Mouse (Mus musculus) left cerebral cortex, adult 8-10 months (tissue): Measurements from ENCODE around the gene Pfkp. TPM values are rescaled to one million over a fixed set of nuclear protein-coding genes. Genes with fewer than 3 reads are reported as not detected.

Source experiments
- DNase-seq, 2 experiments: peaks; one replicate each; pipeline ENCODE4 v3.0.0; 2022; ENCODE audit warnings: low spot score in 2 of 2
- total RNA-seq, 4 experiments: library from RNA; stranded (reverse); gene quantifications; 2 replicates each; pipeline ENCODE4 v1.2.4; 2022

Gene Pfkp
- total RNA-seq = 100 to 1,000 TPM; 296 to 305 (median 299) TPM

DNA sequence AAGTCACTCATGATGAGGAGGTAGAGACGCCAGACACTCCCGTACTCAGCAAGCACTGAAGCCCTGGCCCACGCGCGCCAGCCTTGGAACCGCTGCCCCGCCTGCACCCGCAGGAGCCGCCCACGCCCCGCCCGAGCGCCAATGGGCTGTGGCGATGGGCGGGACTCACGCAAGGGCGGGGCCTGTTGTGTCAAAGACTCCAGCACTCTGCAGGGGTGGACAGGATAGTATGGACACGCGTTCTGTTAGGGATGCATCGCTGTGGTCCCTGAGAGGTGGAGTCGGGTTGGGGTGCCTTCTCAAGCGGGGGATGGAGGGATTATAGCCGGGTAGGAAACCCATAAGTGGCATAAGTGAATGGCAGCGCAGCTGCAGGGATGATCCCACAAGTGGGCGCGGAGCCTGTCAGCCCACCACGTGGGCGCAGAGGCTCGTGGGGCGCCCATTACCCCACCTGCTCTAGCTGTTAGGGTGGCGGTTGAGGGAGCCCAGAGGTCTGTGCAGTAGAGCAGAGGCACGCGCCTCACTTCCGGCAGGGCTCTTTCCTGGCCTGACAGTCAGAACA lies at the start of gene Pfkp:
Gene Pfkp, minus strand, starts transcription at position 109 of the 565 bp plus-strand sequence.
- peak; percentile 92 to 96 for DNase-seq

DNA sequence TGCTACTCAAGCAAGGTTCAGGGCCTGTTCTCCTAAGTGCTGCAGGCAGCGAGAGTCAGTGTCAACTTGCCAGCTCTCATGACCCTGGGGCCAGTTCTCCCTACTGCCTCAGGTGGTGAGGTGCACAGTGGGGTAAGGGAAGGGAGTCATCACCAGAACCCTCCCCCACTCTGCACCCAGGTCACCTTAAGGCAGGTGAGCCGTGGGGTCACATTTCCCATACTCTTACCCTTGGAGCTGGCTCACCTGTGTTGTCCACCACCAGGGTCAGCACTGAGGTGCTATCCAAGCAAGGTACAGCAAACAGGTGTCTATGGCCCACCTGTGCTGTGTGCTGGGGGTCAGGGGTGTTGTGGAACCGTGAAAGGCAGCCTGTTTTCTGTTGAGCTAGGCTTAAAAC lies 42.0 kb upstream of the Pfkp start:
- DNase-seq = no peak

DNA sequence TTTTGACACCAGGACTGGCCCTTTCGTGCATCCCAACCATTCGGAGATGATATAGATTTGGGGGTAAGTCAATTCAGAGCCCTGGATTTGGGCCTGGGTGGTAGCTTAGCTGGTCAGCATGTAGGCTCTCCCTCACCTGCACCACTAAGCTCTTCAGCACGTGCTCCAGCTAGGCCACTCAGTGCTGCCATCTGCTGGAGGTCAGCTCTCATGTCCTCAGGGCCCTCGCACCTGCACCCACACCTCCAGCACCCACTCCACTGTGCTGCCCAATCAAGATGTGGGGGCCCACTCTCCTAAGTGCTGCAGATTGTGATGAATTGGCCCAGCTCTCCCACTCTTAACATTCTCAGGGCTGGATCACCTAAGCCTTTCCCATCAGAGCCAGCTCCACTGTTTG lies 41.4 kb upstream of the Pfkp start:
- no peak for DNase-seq

DNA sequence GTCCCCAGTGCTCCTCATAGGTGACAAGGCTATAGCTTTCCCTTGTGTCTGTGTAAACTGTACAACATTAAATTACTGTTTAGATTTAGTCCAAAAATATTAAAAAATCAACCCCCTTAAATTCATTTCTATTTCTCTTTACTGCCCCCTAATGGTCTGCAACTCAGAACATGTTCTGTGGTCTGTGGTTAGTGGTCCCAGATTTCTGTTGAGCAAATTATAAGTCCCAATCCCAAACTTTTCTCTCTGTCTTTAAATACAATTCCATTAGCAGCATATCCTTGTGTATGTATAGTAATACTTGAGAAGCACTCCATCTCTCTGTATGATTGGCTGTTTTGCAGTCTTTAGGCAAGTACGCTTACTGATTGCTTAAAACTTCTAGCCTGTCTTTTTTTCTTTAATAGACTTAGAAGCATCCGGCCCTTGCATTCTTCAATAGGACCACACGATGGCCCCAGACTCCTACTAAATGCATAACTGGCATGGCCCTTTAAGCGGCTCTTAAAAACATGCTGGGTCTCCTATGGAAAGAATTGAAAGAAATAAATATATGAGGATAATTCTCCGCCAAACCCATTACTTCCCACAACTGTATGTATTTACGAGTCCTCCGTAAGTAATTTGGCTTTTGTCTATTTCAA lies 40.3 kb upstream of the Pfkp start:
- DNase-seq = no peak

DNA sequence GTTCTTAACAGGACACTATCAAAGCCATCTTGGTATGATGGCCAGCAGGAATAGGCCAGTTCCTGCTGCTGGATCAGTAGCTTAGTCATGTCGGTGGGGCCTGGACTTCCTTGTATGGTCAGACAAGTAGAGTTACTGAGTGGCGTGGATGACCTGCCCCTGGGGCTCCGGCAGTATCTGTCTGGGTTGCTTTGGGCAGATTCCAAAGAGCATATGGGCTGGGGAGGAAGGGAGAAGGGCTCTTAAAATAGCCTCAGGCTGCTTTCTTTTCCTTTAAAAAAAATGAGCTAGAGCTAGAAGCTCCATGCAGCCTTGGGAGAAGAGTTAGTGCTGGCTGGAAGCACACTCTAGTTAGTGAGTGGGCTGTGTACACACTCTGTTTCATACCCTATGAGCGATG lies 18.3 kb upstream of the Pfkp start:
- DNase-seq = peak in 1 of 2 experiments; percentile 56

DNA sequence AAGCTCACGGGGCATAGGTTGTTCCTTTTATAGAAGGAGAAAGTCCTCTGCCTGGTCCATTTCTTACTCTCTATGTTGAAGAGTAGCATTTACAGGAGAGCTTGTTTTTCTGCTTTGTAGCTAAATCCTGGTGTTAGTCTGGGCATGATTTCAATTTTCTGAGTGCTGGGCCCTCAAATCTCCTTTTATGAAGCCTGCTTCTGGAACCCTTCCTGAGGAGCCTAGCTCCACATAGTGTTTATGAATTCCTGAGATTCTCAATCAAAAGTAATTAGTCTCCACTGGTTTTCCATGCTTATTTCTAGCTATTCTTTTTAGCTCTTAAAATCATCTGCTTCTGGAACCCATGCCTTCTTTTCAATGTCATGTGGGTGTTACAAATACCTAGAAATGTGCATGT lies 16.9 kb upstream of the Pfkp start:
- no peak for DNase-seq

DNA sequence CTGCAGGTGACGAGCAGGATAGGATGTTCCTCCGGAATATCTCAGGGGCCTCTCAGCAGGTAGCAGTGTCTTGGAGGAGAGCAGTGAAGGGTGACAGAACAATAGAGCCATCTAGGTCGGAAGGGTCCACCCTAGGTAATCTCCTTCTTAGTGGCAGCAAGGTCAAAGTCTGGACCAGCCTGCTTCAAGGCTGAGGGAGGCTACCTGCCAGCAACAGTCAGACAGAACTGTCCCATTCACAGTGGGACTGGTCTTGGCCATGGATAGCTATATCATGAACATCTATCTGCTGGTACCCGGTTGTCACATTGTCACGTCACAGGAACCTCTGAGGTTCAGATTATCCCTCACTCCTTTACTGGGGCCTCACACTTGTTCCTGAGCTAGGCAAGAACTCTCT lies 15.6 kb upstream of the Pfkp start:
- no peak for DNase-seq

DNA sequence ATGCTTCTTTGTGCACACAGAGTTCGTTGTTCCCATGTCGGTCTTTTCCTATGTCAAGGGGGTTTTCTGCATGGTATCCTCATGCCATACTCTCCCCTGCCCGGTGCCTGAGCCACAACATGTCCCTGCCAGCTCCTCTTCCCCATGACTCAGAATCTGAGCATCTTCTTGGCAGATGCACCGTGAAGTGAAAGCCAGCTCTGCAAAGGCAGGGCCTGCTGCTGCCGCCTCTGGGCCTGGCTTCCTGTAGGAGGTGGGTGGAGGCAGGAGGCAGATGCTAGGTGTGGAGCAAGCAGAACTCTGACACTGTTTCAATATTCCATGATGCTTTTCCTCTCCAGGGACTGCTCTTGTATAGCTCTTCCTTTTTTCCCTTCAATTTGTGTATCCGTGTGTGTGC lies 10.7 kb upstream of the Pfkp start:
- peak in 1 of 2 experiments; percentile 91 for DNase-seq

DNA sequence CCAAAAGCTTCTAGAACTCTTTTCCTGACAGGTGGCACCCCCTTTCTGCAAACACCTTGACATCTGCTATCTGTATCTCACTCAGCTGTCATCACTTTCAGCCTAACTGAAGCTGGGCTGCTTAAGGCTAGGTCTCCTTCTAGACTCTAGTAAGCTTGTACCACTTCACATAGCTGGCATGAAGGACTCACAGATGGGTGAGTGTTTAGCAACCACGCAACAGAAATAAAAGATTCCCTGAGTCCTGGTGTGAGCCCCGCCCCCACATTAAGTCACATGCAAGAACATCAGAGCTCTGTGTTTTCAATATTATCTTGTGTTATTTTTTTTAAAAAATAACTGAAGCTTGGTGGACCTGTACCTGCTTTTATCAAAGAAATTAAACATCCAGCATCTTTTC lies 8.7 kb upstream of the Pfkp start:
- peak in 1 of 2 experiments; percentile 72 for DNase-seq

DNA sequence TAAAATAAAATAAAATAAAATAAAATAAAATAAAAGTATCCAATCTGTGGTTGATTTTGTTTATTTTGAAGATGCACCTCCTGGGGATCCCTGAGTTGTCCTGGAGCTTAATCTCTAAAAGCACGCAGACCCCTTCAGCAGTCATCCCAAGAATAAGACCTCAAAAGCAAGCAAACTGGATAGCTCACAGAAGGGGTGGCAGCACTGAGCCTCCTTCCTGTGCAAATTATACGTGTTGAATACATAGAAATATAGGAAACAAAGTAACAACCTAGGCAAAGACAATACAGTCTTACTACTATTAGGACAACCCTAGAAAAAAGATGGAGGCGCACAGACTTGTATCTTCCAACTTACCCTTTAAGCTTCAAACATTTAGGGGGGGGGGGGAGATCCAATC lies 965 bp upstream of the Pfkp start:
- no peak for DNase-seq

DNA sequence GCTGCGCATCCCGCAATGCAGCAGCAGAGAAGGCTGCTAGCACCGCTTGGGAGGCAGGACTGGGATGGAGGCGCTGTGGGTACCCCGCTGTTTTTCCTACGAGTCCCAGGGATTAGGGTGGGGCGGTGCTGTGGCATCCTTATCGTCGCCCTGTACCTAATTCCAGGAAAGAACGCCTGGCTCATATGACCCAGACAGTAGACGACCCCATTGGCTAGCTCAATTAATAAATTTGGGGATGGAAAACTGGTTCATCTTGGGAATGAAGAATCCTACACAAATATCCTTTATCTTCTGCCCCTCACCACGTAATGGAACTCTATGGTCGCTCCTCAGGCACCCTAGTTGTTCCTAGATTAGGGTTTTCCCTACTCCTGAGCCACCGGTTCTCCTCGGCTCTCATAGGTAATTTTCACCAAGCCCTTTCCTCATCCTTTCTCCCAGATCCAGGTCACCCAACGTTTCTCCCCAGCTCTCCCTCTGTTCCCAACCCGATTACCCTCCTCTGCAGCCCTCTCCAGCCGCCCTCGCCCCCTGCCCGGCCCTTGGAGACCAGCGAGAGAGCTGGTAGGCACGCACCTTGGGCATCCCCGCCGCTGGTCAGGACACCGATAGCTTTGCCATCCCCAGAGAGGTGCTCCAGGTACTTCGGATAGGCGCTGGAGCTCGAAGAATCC lies 447 bp downstream of the Pfkp start:
- DNase-seq = no peak

DNA sequence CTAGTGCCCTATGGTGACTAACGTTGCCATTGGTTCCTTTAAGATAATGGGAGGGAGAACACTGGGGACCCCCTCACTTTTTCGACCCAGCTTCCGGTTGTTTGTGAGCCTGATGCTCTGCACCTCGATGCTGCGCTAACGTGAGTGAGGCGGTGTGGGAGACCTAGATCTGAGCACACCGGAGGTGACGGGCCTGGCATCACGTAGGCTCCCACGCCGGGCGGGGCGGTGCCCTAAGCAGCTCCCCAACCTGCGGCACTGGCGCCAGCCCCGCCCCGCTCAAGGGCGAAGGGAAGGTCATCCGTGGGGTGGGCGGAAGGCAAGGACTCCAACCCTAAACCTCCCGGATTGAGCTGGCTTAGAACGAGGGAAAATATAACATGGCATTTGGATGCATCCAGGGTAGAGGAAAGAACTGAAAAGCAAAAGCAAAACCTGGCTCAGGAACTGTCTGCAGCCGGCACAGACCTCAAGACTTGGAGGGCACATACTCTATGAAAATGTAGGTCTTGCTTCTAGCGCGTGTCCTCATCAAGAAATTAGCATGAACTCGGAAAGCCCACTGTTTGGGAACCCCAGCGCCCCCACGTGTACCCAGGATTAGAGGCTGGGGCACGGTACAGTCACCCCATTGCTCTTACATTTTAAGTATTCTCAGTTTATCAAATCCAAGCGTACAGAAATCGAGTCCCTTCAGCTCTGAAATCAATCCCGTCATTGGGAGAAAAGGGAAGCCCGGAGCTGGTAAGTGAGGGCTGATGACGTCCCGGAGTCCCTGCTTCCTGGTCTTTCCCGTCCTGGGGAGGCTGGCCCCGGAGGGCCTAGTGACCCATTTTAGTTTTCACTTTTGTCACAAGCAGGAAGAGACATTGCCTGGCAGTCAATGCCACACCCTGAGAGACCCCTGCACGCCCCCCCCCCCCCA lies 1.2 kb downstream of the Pfkp start:
- peak; percentile 48 to 74 for DNase-seq

DNA sequence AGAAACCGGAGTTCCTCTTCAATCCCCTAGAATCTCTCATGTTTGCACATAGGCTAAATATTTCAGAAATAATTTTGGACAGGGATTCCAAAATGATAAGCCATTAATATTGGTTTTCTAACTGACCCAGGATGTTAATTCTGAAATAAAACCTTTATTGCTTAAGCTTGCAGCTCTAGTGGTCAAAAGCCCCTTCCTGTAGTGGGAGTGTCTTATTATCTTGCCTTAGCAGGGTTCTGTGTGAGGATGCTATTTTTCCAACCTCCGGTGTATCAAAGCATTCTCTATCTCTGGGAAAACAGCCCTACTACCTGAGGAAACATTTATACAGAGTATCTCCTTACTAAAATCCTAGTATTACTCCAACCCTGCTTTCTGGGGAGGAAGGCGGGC lies 1.9 kb downstream of the Pfkp start:
- no peak for DNase-seq

DNA sequence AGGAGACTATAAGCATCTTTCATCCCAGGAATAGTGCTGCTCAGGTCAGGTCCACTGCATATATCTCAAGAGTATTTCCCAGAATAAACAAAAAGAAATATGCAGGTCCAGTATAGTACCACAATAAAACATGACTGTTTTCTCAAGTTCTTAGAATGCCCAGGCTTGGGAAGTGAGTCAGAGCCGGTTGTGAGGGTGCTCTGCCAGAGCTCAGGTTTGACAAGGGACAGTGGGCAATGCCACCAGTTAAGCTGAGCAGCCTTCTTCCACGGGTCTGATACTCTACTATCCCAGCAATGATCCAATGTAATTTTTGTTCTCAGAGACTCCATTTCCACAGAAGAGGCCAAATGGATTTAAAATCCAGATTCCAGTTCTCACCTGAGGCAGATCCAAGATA lies 2.3 kb downstream of the Pfkp start:
- no peak for DNase-seq

DNA sequence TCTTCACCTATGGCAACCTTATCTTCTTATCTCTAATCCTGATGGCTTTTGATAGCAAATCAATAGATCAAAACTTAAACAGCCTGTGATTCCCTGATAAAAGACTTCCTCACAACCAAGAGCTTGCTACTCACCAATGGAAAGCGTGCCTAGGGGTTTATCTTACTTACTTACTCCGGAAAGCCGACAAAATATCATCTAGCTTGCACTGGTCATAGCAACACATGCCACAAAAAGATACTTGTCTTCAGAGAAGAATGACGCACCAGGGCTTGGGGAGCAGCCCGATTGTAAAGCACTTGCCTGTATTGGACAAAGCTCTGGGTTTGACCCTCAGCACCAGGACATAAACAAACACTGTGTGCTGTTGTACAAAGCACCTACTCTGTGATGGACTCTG lies 4.6 kb downstream of the Pfkp start:
- DNase-seq = no peak

DNA sequence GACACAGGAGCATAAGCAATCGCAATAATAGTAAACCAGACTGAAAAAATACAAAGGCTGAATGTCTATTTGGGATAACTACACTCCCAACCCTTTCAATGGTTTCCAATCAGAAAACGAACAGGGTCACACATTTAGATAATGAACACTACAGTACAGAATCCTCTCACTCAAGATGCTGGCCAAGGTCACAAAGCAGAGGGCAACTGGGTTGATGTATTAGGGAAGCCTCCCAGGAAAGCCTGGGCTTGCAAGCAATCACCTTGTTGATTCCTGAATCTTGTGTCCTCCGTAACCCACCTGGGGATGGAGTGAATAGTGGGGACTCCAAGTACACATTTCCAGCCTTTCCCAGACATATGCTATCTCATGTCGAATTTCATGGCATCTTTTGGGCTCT lies 5.6 kb downstream of the Pfkp start:
- DNase-seq = no peak

DNA sequence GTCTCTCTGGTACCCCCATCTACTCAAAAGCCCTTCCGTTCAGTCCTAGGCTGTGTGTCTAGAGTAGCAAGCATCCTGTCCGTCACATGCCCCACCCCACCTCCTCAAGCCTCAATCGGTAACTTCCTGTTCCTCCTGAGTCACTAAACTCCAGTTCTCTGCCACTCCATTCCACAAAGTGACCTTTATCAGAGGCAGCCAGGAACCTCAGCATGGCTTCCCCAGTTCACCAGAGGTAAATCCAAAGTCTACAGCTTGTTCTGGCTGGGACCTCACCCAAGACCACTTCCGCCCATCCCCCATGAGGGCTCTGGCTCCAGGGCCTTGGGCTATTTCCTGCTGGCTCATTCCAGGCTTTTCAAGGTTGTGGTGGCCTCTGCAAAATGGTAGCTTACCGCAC lies 6.1 kb downstream of the Pfkp start:
- DNase-seq = no peak

DNA sequence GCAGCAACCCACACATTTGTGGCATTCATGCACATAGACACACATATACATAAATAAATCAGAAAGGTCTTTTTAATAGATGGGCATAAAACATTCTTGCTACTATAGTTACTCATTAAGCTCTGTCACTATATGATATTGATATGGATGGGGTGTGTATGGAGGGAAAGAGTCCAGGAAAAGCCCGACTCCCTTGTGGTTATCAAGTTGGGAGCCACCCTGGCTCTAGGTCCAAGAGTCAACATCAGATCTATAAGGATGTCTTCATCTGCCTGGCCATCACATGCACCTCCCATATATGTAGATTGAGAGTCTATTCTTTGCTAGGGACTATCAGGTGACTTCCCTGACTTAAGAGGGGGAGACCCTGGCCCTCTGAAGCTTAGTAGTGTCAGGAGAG lies 7.1 kb downstream of the Pfkp start:
- no peak for DNase-seq

DNA sequence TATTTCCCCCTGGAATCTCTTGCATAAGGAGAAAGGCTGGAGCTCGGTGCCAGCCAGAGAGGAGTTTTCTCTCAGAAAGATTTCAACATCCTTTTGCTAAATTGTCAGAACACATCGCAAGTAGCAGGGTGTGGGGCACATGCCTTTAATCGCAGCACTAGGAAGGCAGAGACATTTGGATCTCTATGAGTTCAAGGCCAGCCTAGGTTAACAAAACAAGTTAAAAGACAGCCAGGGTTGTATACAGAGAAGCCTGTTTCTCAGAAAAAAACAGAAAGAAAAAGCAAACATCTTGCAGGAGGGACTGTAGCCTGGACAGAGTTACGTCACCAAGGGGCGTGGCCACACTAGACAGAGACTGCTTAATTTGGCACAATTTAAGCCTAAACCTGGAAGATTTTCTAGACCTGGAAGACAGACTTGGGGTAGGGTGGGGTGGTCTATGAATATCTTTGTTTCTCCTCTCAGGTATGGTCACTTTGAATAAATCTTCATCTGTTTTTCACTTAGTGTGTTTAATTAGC lies 9.0 kb downstream of the Pfkp start:
- DNase-seq = no peak

DNA sequence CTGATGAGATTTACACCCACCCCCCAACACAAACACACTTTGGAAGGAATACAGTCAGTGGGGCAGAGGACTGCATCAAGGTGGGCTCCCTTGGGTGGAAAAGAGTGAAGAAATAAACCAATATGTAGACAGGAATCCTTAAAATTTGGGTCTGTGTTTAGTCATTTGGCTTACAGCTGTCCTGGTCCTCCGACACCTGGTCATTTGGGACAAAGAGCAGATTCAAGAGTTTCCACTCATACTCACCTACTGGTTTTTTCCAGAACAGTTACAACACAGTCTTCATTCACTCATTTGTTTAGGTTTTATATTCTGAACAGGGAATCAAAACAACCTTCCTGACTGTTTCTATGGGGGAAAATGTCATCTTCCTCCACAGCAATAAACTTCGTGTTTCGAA lies 9.6 kb downstream of the Pfkp start:
- DNase-seq = no peak

DNA sequence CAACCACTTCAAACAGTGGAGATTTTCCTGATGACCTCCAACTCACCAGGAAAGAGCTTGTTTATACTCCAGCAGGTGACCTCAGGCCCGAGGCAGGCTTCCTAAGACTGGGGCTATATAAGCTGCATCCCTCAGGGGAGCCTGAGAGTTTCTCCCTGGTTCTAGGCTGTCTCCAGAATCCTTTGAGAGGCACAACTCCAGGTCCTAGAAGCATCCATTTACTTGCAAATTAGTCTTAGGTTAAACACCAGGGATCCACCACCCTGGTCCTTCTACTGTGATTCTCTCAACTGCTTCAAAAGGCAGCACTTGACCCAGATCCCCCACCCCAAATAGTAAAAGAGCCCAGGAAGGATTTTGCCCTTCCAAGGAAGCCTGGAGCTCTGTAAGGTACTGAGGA lies 10.2 kb downstream of the Pfkp start:
- no peak for DNase-seq
